Mouse (Mus musculus) embryonic facial prominence, embryonic 15.5 days (tissue): Measurements from ENCODE around the gene Ggnbp2. TPM values are rescaled to one million over a fixed set of nuclear protein-coding genes. Genes with fewer than 3 reads are reported as not detected.

Source experiments
- ATAC-seq: fragments of 200-750 bp; cut with Nextera tagmentation; 2 replicates; pipeline ENCODE4 v1.8.0; 2017; ENCODE audit warnings: low read depth, moderate TSS enrichment; ENCODE audit not compliant: insufficient number of reproducible peaks, low FRiP score, low TSS enrichment
- H3K27ac ChIP-seq: fragments of 300-500 bp; sonication (generic); replicated peaks from 2 replicates; pipeline ENCODE4 v1.5.1; 2015; ENCODE audit warnings: mild to moderate bottlenecking, inconsistent platforms
- H3K27me3 ChIP-seq: fragments of 300-500 bp; sonication (generic); 2 replicates; pipeline ENCODE4 v1.6.1; 2015; ENCODE audit warnings: inconsistent platforms
- H3K36me3 ChIP-seq: fragments of 300-500 bp; sonication (generic); 2 replicates; pipeline ENCODE4 v1.6.1; 2015; ENCODE audit warnings: mild to moderate bottlenecking, inconsistent platforms
- H3K4me1 ChIP-seq: fragments of 300-500 bp; sonication (generic); 2 replicates; pipeline ENCODE4 v1.6.1; 2015; ENCODE audit warnings: inconsistent platforms
- H3K4me2 ChIP-seq: fragments of 300-500 bp; sonication (generic); replicated peaks from 2 replicates; pipeline ENCODE4 v1.6.1; 2015; ENCODE audit warnings: mild to moderate bottlenecking, inconsistent platforms
- H3K4me3 ChIP-seq: fragments of 300-500 bp; sonication (generic); replicated peaks from 2 replicates; pipeline ENCODE4 v1.5.1; 2015; ENCODE audit warnings: mild to moderate bottlenecking, inconsistent platforms
- H3K9ac ChIP-seq: fragments of 300-500 bp; sonication (generic); 2 replicates; pipeline ENCODE4 v1.6.1; 2015; ENCODE audit warnings: inconsistent platforms
- H3K9me3 ChIP-seq: fragments of 300-500 bp; sonication (generic); replicated peaks from 2 replicates; pipeline ENCODE4 v1.6.1; 2016; ENCODE audit warnings: inconsistent platforms
- WGBS: fragments of 180-500 bp; shearing (Covaris S2); methylation state at CpG from one replicate; pipeline ENCODE4 v1.1.7; 2015; 5-methylcytosine and 5-hydroxymethylcytosine counted together
- polyA plus RNA-seq: library from polyadenylated mRNA; unstranded; fragments of >200 nt; fragmentation: Nextera tagmentation; extraction: Ambion mirVana; gene quantifications from 2 replicates; pipeline ENCODE4 v1.2.1, GENCODE M21; 2015

Gene Ggnbp2
- polyA plus RNA-seq, 1 experiment from 2014 or later, result 72.0 TPM

DNA sequence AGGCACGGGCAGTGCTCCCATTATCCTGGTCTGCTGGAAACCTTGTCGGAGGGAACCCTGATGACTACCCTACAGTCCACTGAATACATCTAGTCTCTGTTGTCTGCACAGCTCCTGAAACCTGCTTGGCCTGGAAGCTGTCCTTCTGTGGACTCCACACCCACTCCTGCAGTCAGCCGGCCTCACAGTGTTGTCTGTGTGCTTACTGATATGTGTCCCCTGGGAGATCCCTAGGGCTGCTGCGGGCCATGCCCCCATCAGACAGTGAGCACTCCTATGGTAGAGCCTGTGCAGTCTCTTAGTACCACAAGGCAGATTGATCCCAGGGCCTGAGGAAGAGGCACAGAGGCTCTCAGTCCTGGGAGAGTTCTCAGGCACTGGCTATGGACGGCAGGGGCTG is 48.1 kb downstream of the Ggnbp2 start:
- Histone ChIP-seq H3K9me3 (no peaks in the 10 kb centered on the region), H3K4me1 (peaks cover 13% of the 10 kb centered on the region; the same call in 1 of the 2 replicates), H3K4me3 (no peak overlapping the region), H3K36me3 (no peaks in the 10 kb centered on the region), H3K27me3 (no peaks in the 10 kb centered on the region), H3K9ac (no peak overlapping the region), H3K27ac (no peak overlapping the region), H3K4me2 (no peak overlapping the region)
- 83% methylated on average over 5 of the region's 5 CpGs for WGBS
- ATAC-seq, result no peak

- Histone ChIP-seq H3K9me3 (no peaks in the 10 kb centered on the region), H3K4me2 (no peak overlapping the region), H3K4me3 (no peak overlapping the region), H3K4me1 (peaks cover 13% of the 10 kb centered on the region; the same call in 1 of the 2 replicates), H3K27me3 (no peaks in the 10 kb centered on the region), H3K36me3 (no peaks in the 10 kb centered on the region), H3K9ac (no peak overlapping the region), H3K27ac (no peak overlapping the region)
- ATAC-seq, result no peak
- 88% methylated on average over 9 of the region's 9 CpGs for WGBS
These were observed 49.4 kb downstream of the Ggnbp2 start for GRCm38 (mm10) chr11:84821131-84821770.

DNA sequence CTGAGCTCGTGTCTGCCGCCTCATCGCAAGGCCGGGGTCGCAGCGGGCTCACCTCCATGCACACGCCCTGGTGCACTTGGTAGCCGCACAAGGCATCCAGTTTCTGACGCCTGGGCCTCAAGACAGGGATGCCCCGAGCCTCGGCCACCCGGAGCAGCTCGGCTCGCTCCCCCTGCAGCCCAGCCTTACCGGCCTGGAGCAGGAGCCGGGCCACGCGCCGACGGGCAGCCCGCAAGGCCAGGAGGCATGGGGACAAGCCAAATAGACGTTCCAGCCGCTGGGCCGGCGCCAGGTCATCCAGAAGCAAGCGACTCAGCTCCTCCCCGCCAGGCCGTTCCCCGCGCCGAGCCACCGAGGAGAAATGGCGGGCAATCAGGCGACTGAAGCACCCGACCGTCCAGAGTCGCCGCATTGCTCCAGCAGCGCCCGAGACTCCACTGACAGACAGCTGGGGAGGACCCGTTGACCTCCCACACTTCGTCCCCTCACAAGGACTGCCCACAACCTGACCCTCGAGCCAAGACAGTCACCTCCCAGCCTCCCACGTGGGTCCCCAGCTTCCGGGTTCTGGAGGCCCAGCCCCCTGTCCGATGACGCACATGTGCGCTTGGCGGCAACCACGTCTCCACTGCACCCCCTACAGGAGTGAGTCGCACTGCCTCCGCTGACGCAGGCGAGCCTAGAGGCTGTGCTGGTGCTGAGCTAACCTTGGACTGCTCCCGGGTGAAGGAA is 51.5 kb downstream of the Ggnbp2 start, which contains the start of gene Mrm1:
Mrm1 (minus strand) TSS at position 555 of the 732 bp plus-strand sequence.
- Histone ChIP-seq H3K9ac (peak within 1 kb of the TSS; percentile 57), H3K27me3 (no peaks in the 10 kb centered on the region), H3K4me3 (peak within 1 kb of the TSS; percentile 75), H3K4me1 (peaks cover 13% of the 10 kb centered on the region; the same call in 1 of the 2 replicates), H3K9me3 (no peaks in the 10 kb centered on the region), H3K4me2 (peak within 1 kb of the TSS; percentile 98), H3K27ac (peak within 1 kb of the TSS; percentile 85), H3K36me3 (no peaks in the 10 kb centered on the region)
- WGBS, result under 1% methylated on average over 55 of the region's 55 CpGs
- ATAC-seq, result peak; percentile 71

- Histone ChIP-seq H3K9me3 (no peaks in the 10 kb centered on the region), H3K27me3 (no peaks in the 10 kb centered on the region), H3K4me1 (peaks cover 9% of the 10 kb centered on the region; the same call in 1 of the 2 replicates), H3K4me3 (peak overlapping the region; percentile 75), H3K4me2 (peak overlapping the region; percentile 98), H3K36me3 (no peaks in the 10 kb centered on the region), H3K27ac (peak overlapping the region; percentile 85), H3K9ac (peak overlapping the region; percentile 57)
- peak; percentile 52 for ATAC-seq
- WGBS, result under 1% methylated on average over 39 of the region's 39 CpGs
These were observed 52.3 kb downstream of the Ggnbp2 start for GRCm38 (mm10) chr11:84818085-84818960.

DNA sequence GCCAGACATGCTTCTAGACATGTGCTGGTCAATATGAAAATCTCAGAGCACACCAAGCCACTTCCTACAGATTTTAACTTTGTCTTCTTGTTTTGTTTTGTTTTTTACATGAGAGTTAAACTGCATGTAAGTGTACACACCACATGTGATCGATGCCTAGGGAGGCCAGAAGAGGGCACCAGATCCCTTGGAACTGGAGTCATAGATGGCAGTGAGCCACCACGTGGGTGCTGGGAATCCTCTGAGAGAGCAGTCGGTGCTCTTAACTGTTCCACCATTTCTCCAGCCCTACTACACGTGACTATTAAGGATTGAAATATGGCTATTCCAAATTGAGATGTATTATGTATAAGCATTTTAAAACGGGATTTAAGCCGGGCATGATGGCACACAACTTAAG is 53.3 kb downstream of the Ggnbp2 start:
- 79% methylated on average over 6 of the region's 6 CpGs for WGBS
- Histone ChIP-seq H3K9ac (no peak overlapping the region), H3K4me2 (no peak overlapping the region), H3K27ac (no peak overlapping the region), H3K36me3 (no peaks in the 10 kb centered on the region), H3K4me3 (no peak overlapping the region), H3K9me3 (no peaks in the 10 kb centered on the region), H3K27me3 (no peaks in the 10 kb centered on the region), H3K4me1 (0 out of 2 replicates have a peak, but pooled peaks cover 7% of the 10 kb centered on the region)
- no peak for ATAC-seq

DNA sequence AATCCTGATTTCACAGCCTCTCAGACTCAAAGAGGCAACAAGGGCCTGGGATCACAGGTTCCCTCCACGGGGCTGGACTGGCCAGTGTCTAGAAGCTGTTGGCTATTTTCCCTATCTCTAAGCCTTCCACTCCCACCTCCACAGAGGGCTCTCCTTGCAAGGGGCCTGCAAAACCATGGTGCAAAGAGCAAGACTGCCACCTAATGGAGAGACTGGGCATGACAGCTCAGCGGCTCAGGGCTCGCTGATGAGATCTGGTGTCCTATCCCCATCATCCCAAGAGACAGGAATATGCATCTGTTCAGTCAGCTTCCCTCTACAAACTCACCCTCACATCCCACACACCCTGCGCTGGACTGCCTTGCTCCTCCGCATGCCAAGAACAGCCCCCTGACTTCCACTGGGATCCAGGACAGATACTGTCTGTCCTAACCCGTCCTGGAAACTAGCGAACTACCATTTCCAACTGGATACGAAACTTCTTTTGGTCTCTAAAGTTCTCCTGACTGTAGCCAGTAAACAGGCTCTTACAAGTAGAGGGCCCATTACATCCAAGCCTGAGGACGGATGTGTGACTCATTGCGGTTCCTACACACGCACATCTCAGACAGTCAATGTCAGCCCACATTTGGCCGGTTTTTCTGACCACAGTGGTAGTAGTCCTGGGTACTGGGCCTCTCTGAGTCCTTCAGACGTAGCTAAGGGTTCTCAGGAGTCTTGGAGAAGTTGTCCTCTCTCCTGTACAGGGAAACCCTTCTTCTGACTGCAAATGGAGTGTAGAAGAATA is 56.7 kb downstream of the Ggnbp2 start:
- no peaks in the 10 kb centered on the region for H3K27me3 ChIP-seq
- no peak overlapping the region for H3K9ac ChIP-seq
- no peaks in the 10 kb centered on the region for H3K9me3 ChIP-seq
- H3K36me3 ChIP-seq, result no peaks in the 10 kb centered on the region
- H3K4me1 ChIP-seq, result 0 out of 2 replicates have a peak, but pooled peaks cover 7% of the 10 kb centered on the region
- WGBS, result 53% methylated on average over 13 of the region's 13 CpGs
- H3K4me2 ChIP-seq, result no peak overlapping the region
- ATAC-seq, result no peak
- no peak overlapping the region for H3K27ac ChIP-seq
- no peak overlapping the region for H3K4me3 ChIP-seq

DNA sequence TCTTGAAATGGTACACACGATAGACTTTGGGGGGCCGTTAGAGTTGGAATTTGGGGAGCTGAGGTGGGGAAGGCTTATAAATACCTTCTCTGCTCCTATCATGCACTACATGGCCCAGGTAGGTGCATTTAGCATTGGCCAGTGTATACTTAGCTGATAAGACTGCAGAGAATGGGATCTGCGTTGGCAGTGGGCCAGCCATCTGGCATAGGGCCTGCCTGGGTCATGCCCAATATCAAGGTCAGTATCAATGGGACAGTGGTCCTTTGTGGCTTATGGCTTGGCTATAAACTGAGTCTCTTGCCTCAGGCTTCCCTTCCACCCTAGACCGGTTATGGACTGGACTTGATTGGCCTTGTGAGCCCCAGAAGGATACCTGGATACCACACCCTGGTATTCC is 66.2 kb downstream of the Ggnbp2 start:
- Histone ChIP-seq H3K9me3 (no peaks in the 10 kb centered on the region), H3K27ac (no peak overlapping the region), H3K27me3 (no peaks in the 10 kb centered on the region), H3K36me3 (no peaks in the 10 kb centered on the region), H3K4me2 (no peak overlapping the region), H3K4me3 (no peak overlapping the region), H3K9ac (no peak overlapping the region), H3K4me1 (no peaks in the 10 kb centered on the region)
- 93% methylated on average over 4 of the region's 4 CpGs for WGBS
- no peak for ATAC-seq

- Histone ChIP-seq H3K27ac (no peak overlapping the region), H3K27me3 (0 out of 2 replicates have a peak, but pooled peaks cover 6% of the 10 kb centered on the region), H3K36me3 (no peaks in the 10 kb centered on the region), H3K4me1 (peaks cover 6% of the 10 kb centered on the region; the same call in 1 of the 2 replicates), H3K4me3 (no peak overlapping the region), H3K4me2 (no peak overlapping the region), H3K9me3 (no peaks in the 10 kb centered on the region), H3K9ac (no peak overlapping the region)
- ATAC-seq, result no peak
- 13% methylated on average over 21 of the region's 21 CpGs for WGBS
These were observed 72.8 kb downstream of the Ggnbp2 start for GRCm38 (mm10) chr11:84797627-84798353.

GRCm38 (mm10) chr11:84797026-84797425 is 73.6 kb downstream of the Ggnbp2 start:
- H3K9me3 ChIP-seq, result no peaks in the 10 kb centered on the region
- no peak overlapping the region for H3K27ac ChIP-seq
- no peak overlapping the region for H3K4me2 ChIP-seq
- H3K27me3 ChIP-seq, result peaks cover 6% of the 10 kb centered on the region; the same call in 1 of the 2 replicates
- H3K4me1 ChIP-seq, result peaks cover 6% of the 10 kb centered on the region; the same call in 1 of the 2 replicates
- no peak overlapping the region for H3K9ac ChIP-seq
- ATAC-seq, result no peak
- no peak overlapping the region for H3K4me3 ChIP-seq
- no peaks in the 10 kb centered on the region for H3K36me3 ChIP-seq
- 32% methylated on average over 10 of the region's 10 CpGs for WGBS
